Mouse (Mus musculus): ENCODE results near the gene Mogat1.
"Not testable (repeated sequence)": the region's sequence is repeated elsewhere in the genome, so short reads cannot be mapped to it uniquely, and the experiment has no call there.

Mogat1 gene

DNA sequence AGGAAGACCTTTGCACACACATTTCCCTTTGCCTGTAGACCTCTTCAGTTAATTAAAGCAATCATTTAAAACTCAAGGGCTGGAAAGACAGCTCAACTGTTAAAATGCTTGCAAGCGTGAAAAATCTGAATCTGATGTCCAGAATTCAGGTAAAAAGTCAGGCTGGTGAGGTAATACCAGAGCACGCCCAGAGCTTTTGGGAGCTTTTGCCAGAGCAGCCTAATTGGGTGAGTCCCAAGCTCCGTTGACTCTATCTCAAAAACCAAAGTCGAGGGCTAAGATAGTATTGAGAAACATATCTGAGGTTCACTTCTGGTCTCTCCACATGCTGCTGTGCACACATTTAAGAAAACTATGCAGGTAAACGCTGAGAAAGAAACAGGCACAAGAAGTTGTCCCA is at the start of gene Mogat1:
Gene Mogat1 (plus strand): TSS at position 130 of the 400 bp plus-strand sequence.
- no peak for TF ChIP-seq POU5F1 (IDR thresholded peaks at IDR 0.05; ENCODE audit: borderline replicate concordance, low read length)
- TF ChIP-seq CTCF (conservative IDR thresholded peaks at IDR 0.05; ENCODE audit: low read length): no peak
- no peak for TF ChIP-seq NANOG (IDR thresholded peaks at IDR 0.05; ENCODE audit: borderline replicate concordance, low read length)
- H3K9me3 ChIP-seq (ENCODE audit: low read length): no peaks in the 10 kb centered on the region
- H3K4me1 ChIP-seq (replicated peaks; ENCODE audit: low read depth, low read length): peaks cover 18% of the 10 kb centered on the region
- no peaks in the 10 kb centered on the region for H3K36me3 ChIP-seq (ENCODE audit: insufficient read depth, low read length)
- peaks cover 30% of the 10 kb centered on the region for H3K27me3 ChIP-seq (ENCODE audit: insufficient read depth, low read length)
- peak within 1 kb of the TSS; percentile 74 for H3K4me3 ChIP-seq (replicated peaks; ENCODE audit: low read length)

DNA sequence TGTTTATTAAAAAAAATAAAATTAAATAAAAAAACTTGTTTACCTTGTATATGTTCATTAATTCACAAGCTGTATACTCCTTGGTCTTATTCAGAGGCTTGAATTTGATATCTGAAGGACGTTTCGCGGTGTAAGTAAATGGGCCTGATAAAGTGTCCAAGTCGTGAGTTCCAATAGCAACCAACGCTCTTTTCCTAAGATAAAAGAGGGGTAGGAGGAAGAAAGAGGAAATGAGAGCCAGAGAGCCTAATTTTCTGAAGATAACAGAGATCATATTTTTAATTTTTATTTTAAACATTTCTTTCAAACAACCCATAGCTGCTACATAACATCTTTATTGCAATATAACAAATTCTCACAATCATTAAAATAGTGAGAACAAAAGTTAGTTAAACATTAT is 38.4 kb upstream of the Mogat1 start:
- peaks cover 95% of the 10 kb centered on the region for H3K36me3 ChIP-seq (ENCODE audit: insufficient read depth, low read length)
- H3K4me1 ChIP-seq (replicated peaks; ENCODE audit: low read depth, low read length): no peaks in the 10 kb centered on the region
- no peak overlapping the region for H3K4me3 ChIP-seq (replicated peaks; ENCODE audit: low read length)
- no peak for TF ChIP-seq POU5F1 (IDR thresholded peaks at IDR 0.05; ENCODE audit: borderline replicate concordance, low read length)
- TF ChIP-seq CTCF (conservative IDR thresholded peaks at IDR 0.05; ENCODE audit: low read length): no peak
- no peak for TF ChIP-seq NANOG (IDR thresholded peaks at IDR 0.05; ENCODE audit: borderline replicate concordance, low read length)
- H3K27me3 ChIP-seq (ENCODE audit: insufficient read depth, low read length): no peaks in the 10 kb centered on the region
- no peaks in the 10 kb centered on the region for H3K9me3 ChIP-seq (ENCODE audit: low read length)

DNA sequence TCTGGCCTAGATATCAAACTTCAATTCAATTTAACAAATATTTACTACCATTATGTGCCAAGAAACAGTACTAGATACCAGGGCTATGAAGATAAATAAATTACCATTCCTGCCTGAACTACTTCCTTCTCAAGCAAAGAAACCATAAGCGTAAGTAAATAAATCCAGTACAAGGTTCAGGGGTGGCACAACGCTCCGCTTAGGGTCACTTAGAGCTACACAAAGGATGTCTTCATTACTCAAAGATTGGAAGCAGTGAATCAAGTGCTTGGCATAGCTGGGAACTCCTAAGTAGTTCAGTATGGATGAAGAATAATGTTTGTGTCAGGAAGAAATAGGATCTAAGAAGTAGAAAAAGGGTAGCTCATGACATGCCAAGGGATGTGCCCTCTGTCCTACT is 27.4 kb upstream of the Mogat1 start:
- Histone ChIP-seq H3K4me3 (replicated peaks; ENCODE audit: low read length) (no peak overlapping the region), H3K36me3 (ENCODE audit: insufficient read depth, low read length) (peaks cover 78% of the 10 kb centered on the region), H3K9me3 (ENCODE audit: low read length) (no peaks in the 10 kb centered on the region), H3K4me1 (replicated peaks; ENCODE audit: low read depth, low read length) (peaks cover 42% of the 10 kb centered on the region), H3K27me3 (ENCODE audit: insufficient read depth, low read length) (no peaks in the 10 kb centered on the region)
- no peak for TF ChIP-seq POU5F1 (IDR thresholded peaks at IDR 0.05; ENCODE audit: borderline replicate concordance, low read length)
- no peak for TF ChIP-seq CTCF (conservative IDR thresholded peaks at IDR 0.05; ENCODE audit: low read length)
- TF ChIP-seq NANOG (IDR thresholded peaks at IDR 0.05; ENCODE audit: borderline replicate concordance, low read length): no peak

DNA sequence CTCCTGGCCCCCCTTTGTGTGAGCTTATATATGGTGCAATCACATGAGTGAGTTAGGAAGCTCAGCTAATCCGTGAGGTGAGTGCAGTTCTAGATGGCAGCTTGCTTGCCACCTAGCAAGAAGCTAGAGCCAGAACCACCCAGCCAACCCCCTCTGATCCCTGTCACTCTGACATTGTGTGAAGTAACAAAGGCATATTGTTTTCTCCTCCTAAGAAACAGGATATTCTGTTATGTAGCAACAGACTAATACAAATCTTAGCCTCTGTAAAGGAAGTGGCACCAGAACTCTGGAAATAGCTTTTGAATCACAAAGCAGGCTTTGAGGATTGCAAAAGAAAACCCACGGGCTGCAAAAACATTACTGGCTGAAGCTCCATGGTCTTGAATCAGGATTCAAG is 26.4 kb upstream of the Mogat1 start:
- H3K4me1 ChIP-seq (replicated peaks; ENCODE audit: low read depth, low read length): peaks cover 36% of the 10 kb centered on the region
- H3K4me3 ChIP-seq (replicated peaks; ENCODE audit: low read length): no peak overlapping the region
- peaks cover 69% of the 10 kb centered on the region for H3K36me3 ChIP-seq (ENCODE audit: insufficient read depth, low read length)
- TF ChIP-seq POU5F1 (IDR thresholded peaks at IDR 0.05; ENCODE audit: borderline replicate concordance, low read length): no peak
- no peak for TF ChIP-seq NANOG (IDR thresholded peaks at IDR 0.05; ENCODE audit: borderline replicate concordance, low read length)
- no peak for TF ChIP-seq CTCF (conservative IDR thresholded peaks at IDR 0.05; ENCODE audit: low read length)
- H3K27me3 ChIP-seq (ENCODE audit: insufficient read depth, low read length): no peaks in the 10 kb centered on the region
- no peaks in the 10 kb centered on the region for H3K9me3 ChIP-seq (ENCODE audit: low read length)

DNA sequence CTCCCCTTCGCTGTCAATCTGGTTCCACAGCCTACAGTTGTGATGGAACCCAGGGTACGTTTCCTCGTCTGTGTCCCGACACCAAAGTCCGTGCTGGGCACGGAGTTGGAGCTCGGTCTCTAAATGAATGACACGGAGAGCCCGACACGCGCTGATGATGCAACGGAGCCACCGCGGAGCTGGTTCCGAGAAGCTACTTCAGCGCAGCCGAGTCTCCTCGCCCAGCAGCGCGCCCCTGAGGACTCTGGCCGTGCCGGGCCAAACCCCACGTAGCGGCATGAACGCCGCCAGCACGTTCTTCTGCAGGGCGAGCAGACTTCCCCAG is 22.4 kb upstream of the Mogat1 start:
- Histone ChIP-seq H3K27me3 (ENCODE audit: insufficient read depth, low read length) (no peaks in the 10 kb centered on the region), H3K9me3 (ENCODE audit: low read length) (no peaks in the 10 kb centered on the region), H3K4me1 (replicated peaks; ENCODE audit: low read depth, low read length) (peaks cover 47% of the 10 kb centered on the region), H3K4me3 (replicated peaks; ENCODE audit: low read length) (peak overlapping the region; percentile 100), H3K36me3 (ENCODE audit: insufficient read depth, low read length) (peaks cover 31% of the 10 kb centered on the region)
- no peak for TF ChIP-seq POU5F1 (IDR thresholded peaks at IDR 0.05; ENCODE audit: borderline replicate concordance, low read length)

DNA sequence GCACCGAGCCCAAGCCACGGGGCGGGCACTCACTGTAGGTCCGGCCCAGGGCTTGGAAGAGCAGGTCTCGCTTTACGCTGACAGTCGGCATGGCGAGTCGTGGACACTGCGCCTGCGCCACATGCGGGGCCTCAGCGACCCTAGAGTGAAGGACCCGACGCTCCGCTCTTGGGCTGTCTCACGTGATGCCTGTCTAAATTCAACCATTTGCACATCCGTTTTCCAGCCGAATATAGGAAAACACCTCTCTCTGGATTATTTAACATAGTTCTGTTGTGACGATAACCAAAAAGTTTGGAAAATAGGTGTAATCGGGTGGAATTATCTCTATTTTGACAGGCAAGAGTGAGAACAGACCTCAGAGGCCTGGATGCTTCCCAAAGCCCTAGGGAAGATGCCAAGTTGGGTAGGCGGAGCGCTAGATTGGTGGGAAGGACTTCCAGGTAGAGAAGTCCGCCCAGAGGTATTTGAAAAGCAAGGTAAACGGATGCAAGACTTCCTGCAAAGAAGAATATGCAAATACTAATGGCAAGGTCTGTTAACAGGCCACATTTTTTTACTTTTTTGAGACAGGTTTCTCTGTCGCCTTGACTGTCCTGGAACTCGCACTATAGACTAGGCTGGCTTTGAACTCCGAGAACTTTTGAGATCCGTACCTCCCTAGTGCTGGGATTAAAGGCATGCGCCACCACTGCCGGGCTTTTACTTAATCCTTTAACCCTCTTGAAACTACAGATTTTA is 21.9 kb upstream of the Mogat1 start, which contains the start of gene Farsb:
Gene Farsb (minus strand): TSS at position 146 of the 741 bp plus-strand sequence.
- Histone ChIP-seq H3K4me1 (replicated peaks; ENCODE audit: low read depth, low read length) (peaks cover 45% of the 10 kb centered on the region), H3K4me3 (replicated peaks; ENCODE audit: low read length) (peak within 1 kb of the TSS; percentile 100), H3K9me3 (ENCODE audit: low read length) (no peaks in the 10 kb centered on the region), H3K36me3 (ENCODE audit: insufficient read depth, low read length) (peaks cover 25% of the 10 kb centered on the region), H3K27me3 (ENCODE audit: insufficient read depth, low read length) (no peaks in the 10 kb centered on the region)
- no peak for TF ChIP-seq NANOG (IDR thresholded peaks at IDR 0.05; ENCODE audit: borderline replicate concordance, low read length)
- no peak for TF ChIP-seq POU5F1 (IDR thresholded peaks at IDR 0.05; ENCODE audit: borderline replicate concordance, low read length)
- TF ChIP-seq CTCF (conservative IDR thresholded peaks at IDR 0.05; ENCODE audit: low read length): no peak

DNA sequence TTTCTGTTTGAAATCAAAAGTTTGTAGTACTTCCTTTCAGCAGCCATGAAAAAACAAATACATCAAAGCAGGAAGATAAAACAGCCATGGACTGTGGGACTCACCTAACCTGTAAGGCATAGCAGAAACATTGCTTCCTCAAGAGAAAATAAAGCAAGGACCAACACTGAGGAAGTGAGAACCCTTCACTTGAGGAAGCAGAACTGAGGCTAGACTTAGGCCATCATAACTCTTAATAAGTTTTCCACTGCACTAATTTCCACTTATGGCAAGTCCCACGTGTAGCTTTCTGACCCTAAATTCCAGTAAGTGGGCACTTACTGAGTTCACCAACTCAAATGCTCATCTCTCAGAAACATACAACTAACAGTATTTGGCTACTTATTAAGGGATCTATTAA is 20.6 kb upstream of the Mogat1 start:
- no peaks in the 10 kb centered on the region for H3K27me3 ChIP-seq (ENCODE audit: insufficient read depth, low read length)
- peaks cover 33% of the 10 kb centered on the region for H3K4me1 ChIP-seq (replicated peaks; ENCODE audit: low read depth, low read length)
- TF ChIP-seq CTCF (conservative IDR thresholded peaks at IDR 0.05; ENCODE audit: low read length) (no peak), NANOG (IDR thresholded peaks at IDR 0.05; ENCODE audit: borderline replicate concordance, low read length) (no peak), POU5F1 (IDR thresholded peaks at IDR 0.05; ENCODE audit: borderline replicate concordance, low read length) (no peak)
- peak overlapping the region; percentile 100; the same call in 1 of the 2 replicates for H3K4me3 ChIP-seq (replicated peaks; ENCODE audit: low read length)
- peaks cover 16% of the 10 kb centered on the region for H3K36me3 ChIP-seq (ENCODE audit: insufficient read depth, low read length)
- H3K9me3 ChIP-seq (ENCODE audit: low read length): no peaks in the 10 kb centered on the region

DNA sequence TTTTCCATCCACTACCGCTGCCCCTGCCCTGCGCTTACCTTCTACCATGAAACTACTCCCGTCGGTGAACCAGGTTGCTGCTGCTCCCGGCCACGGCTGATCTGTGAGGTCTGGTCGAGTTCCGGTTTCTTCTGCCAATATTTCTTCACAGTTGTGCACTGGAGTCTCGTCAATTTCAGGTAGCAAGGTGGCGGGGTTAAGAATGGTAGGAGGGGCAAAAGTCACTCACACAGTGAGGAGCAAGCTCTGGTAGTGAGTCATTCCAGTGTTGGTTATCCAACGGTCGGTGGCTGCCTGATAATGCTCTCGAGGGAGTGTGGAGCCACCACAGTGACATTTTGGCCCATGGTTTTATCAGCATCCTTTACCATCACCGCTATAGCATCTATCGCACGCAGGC is 9.8 kb upstream of the Mogat1 start:
- H3K4me1 ChIP-seq (replicated peaks; ENCODE audit: low read depth, low read length): no peaks in the 10 kb centered on the region
- TF ChIP-seq CTCF (conservative IDR thresholded peaks at IDR 0.05; ENCODE audit: low read length) (no peak), POU5F1 (IDR thresholded peaks at IDR 0.05; ENCODE audit: borderline replicate concordance, low read length) (no peak), NANOG (IDR thresholded peaks at IDR 0.05; ENCODE audit: borderline replicate concordance, low read length) (no peak)
- peaks cover 70% of the 10 kb centered on the region for H3K9me3 ChIP-seq (ENCODE audit: low read length)
- no peak overlapping the region for H3K4me3 ChIP-seq (replicated peaks; ENCODE audit: low read length)
- H3K27me3 ChIP-seq (ENCODE audit: insufficient read depth, low read length): no peaks in the 10 kb centered on the region
- H3K36me3 ChIP-seq (ENCODE audit: insufficient read depth, low read length): no peaks in the 10 kb centered on the region

DNA sequence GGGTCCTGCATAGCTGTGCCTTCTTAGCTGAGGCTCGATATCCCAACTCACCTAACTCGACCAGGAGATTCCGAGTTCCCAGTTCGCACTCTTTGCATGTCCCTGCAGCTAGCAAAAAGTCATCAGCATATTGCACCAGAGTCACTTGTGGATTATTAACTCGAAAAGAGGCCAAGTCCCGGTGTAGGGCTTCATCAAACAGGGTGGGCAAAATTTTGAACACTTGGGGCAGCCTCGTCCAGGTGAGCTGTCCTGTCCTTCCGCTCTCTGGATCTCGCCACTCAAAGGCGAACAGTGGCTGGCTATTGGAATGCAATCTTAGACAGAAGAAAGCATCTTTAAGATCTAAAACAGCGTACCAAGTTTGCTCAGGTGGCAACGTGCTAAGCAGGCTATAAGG is 8.9 kb upstream of the Mogat1 start:
- H3K36me3 ChIP-seq (ENCODE audit: insufficient read depth, low read length); H3K4me3 ChIP-seq (replicated peaks; ENCODE audit: low read length); H3K27me3 ChIP-seq (ENCODE audit: insufficient read depth, low read length); H3K4me1 ChIP-seq (replicated peaks; ENCODE audit: low read depth, low read length): not testable (repeated sequence)
- H3K9me3 ChIP-seq (ENCODE audit: low read length): peaks cover 64% of the 10 kb centered on the region
